Mouse (Mus musculus) c-Kit-positive CD71-negative TER-119-negative erythroid progenitor cells, embryonic 14.5 days (primary cell): ENCODE measurements at regions not wholly inside any gene's neighbourhood (a gene's known extent, or its start where the extent isn't known, plus 50 kb on each side); places are given as distances from the start of the nearest gene placed in this dataset.

Experiments
- DNase-seq: peaks from one replicate; pipeline ENCODE4 v3.0.0-alpha.2; 2013; ENCODE audit warnings: low read depth

GRCm38 (mm10) chr10:97249760-97250159 is 229.6 kb upstream of the Dcn start:
- DNase-seq = no peak

- DNase-seq = no peak
These were observed 229.2 kb upstream of the Dcn start for GRCm38 (mm10) chr10:97250167-97250566.

GRCm38 (mm10) chr10:97265959-97266517 is 213.4 kb upstream of the Dcn start:
- no peak for DNase-seq

GRCm38 (mm10) chr10:97282416-97282815 is 197.0 kb upstream of the Dcn start:
- DNase-seq = no peak

- no peak for DNase-seq
These were observed 196.4 kb upstream of the Dcn start for GRCm38 (mm10) chr10:97282841-97283496.

- DNase-seq = no peak
These were observed 174.5 kb upstream of the Dcn start for GRCm38 (mm10) chr10:97304791-97305355.

GRCm38 (mm10) chr10:97309580-97309979 is 169.8 kb upstream of the Dcn start:
- no peak for DNase-seq

GRCm38 (mm10) chr10:97312509-97312908 is 166.9 kb upstream of the Dcn start:
- DNase-seq = peak; percentile 12

- peak; percentile 88 for DNase-seq
These were observed 166.4 kb upstream of the Dcn start for GRCm38 (mm10) chr10:97312978-97313377.

- DNase-seq = peak; percentile 62
These were observed 166.0 kb upstream of the Dcn start for GRCm38 (mm10) chr10:97313407-97313901.

- DNase-seq = no peak
These were observed 146.8 kb upstream of the Dcn start for GRCm38 (mm10) chr10:97332639-97333038.

- DNase-seq = no peak
These were observed 145.4 kb upstream of the Dcn start for GRCm38 (mm10) chr10:97334044-97334443.

- DNase-seq = no peak
These were observed 144.7 kb upstream of the Dcn start for GRCm38 (mm10) chr10:97334606-97335150.

- no peak for DNase-seq
These were observed 141.2 kb upstream of the Dcn start for GRCm38 (mm10) chr10:97338033-97338692.

- DNase-seq = peak; percentile 8
These were observed 139.3 kb upstream of the Dcn start for GRCm38 (mm10) chr10:97339866-97340706.

- peak; percentile 25 for DNase-seq
These were observed 134.1 kb upstream of the Dcn start for GRCm38 (mm10) chr10:97345347-97345746.

- DNase-seq = no peak
These were observed 132.5 kb upstream of the Dcn start for GRCm38 (mm10) chr10:97346949-97347348.

GRCm38 (mm10) chr10:97368625-97369024 is 110.8 kb upstream of the Dcn start:
- no peak for DNase-seq

- peak; percentile 33 for DNase-seq
These were observed 103.6 kb upstream of the Dcn start for GRCm38 (mm10) chr10:97375824-97376223.

- no peak for DNase-seq
These were observed 103.0 kb upstream of the Dcn start for GRCm38 (mm10) chr10:97376376-97376775.

- DNase-seq = no peak
These were observed 97.8 kb upstream of the Dcn start for GRCm38 (mm10) chr10:97381586-97381985.

- no peak for DNase-seq
These were observed 95.5 kb upstream of the Dcn start for GRCm38 (mm10) chr10:97383881-97384280.
